Mouse (Mus musculus): ENCODE results near the gene Nbeal1.

Nbeal1 gene

GRCm38 (mm10) chr1:60344670-60345069 lies 164.3 kb downstream of the Nbeal1 start:
- DNase-seq: no peak

- DNase-seq: no peak
Observed at GRCm38 (mm10) chr1:60345712-60346111, 165.3 kb downstream of the Nbeal1 start.

- DNase-seq: no peak
Observed at GRCm38 (mm10) chr1:60352786-60353185, 172.4 kb downstream of the Nbeal1 start.

- DNase-seq: no peak
Observed at GRCm38 (mm10) chr1:60361626-60362025, 181.2 kb downstream of the Nbeal1 start.

GRCm38 (mm10) chr1:60376556-60376955 lies 196.2 kb downstream of the Nbeal1 start:
- DNase-seq: no peak

GRCm38 (mm10) chr1:60381910-60382309 lies 201.5 kb downstream of the Nbeal1 start:
- no peak for DNase-seq
